Mouse (Mus musculus) embryonic facial prominence, embryonic 11.5 days (tissue): ENCODE data around the gene Rpl7a. TPM values are rescaled to one million over a fixed set of nuclear protein-coding genes. Genes with fewer than 3 reads are reported as not detected.

Experiments used
- ATAC-seq: fragments of 200-750 bp; cut with Nextera tagmentation; replicated peaks from 2 replicates; pipeline ENCODE4 v1.8.0; 2017; ENCODE audit warnings: low read depth; ENCODE audit not compliant: insufficient number of reproducible peaks, low FRiP score, low TSS enrichment
- DNase-seq: peaks from one replicate; pipeline ENCODE4 v3.0.0-alpha.2; 2015; ENCODE audit warnings: low spot score
- H3K27ac ChIP-seq: fragments of 300-500 bp; sonication (generic); replicated peaks from 2 replicates; pipeline ENCODE4 v1.5.1; 2014; ENCODE audit warnings: mild to moderate bottlenecking, low read depth, low read length, control low read depth
- H3K27me3 ChIP-seq: fragments of 300-500 bp; sonication (generic); 2 replicates; pipeline ENCODE4 v1.6.1; 2014; ENCODE audit warnings: mild to moderate bottlenecking, low read length, moderate library complexity, mixed read lengths; ENCODE audit not compliant: control insufficient read depth, insufficient read depth
- H3K36me3 ChIP-seq: fragments of 300-500 bp; sonication (generic); replicated peaks from 2 replicates; pipeline ENCODE4 v1.6.1; 2014; ENCODE audit warnings: low read depth, mild to moderate bottlenecking, low read length, moderate library complexity, mixed read lengths; ENCODE audit not compliant: control insufficient read depth, insufficient read depth
- H3K4me1 ChIP-seq: fragments of 300-500 bp; sonication (generic); 2 replicates; pipeline ENCODE4 v1.6.1; 2014; ENCODE audit warnings: low read length, mixed read lengths; ENCODE audit not compliant: control insufficient read depth, insufficient read depth
- H3K4me2 ChIP-seq: fragments of 300-500 bp; sonication (generic); 2 replicates; pipeline ENCODE4 v1.6.1; 2014; ENCODE audit warnings: low read depth, mild to moderate bottlenecking, control low read depth, low read length, moderate library complexity
- H3K4me3 ChIP-seq: fragments of 300-500 bp; sonication (generic); 2 replicates; pipeline ENCODE4 v1.5.1; 2014; ENCODE audit warnings: low read depth, low read length, control low read depth
- H3K9ac ChIP-seq: fragments of 300-500 bp; sonication (generic); replicated peaks from 2 replicates; pipeline ENCODE4 v1.6.1; 2014; ENCODE audit warnings: mild to moderate bottlenecking, control low read depth, low read length
- H3K9me3 ChIP-seq: fragments of 300-500 bp; sonication (generic); replicated peaks from 2 replicates; pipeline ENCODE4 v1.6.1; 2016; ENCODE audit warnings: mild to moderate bottlenecking, low read length, inconsistent platforms, mixed read lengths; ENCODE audit not compliant: control insufficient read depth
- WGBS: fragments of 180-500 bp; shearing (Covaris S2); extraction: QIAGEN DNeasy Blood & Tissue Kit; methylation state at CpG from one replicate; pipeline ENCODE4 v1.1.7; 2014; 5-methylcytosine and 5-hydroxymethylcytosine counted together
- polyA plus RNA-seq: library from polyadenylated mRNA; unstranded; fragments of >200 nt; fragmentation: Nextera tagmentation; extraction: Ambion mirVana; gene quantifications from 2 replicates; pipeline ENCODE4 v1.2.1, GENCODE M21; 2014

Rpl7a gene
- polyA plus RNA-seq, 1 experiment from 2014 or later, result 719 TPM

- no peaks in the 10 kb centered on the region for H3K27me3 ChIP-seq
- peaks cover 2% of the 10 kb centered on the region for H3K36me3 ChIP-seq
- no peak overlapping the region for H3K9ac ChIP-seq
- H3K4me3 ChIP-seq, result no peak overlapping the region
- H3K27ac ChIP-seq, result no peak overlapping the region
- no peak for ATAC-seq
- 90% methylated on average over 8 of the region's 8 CpGs for WGBS
- no peak for DNase-seq
- H3K4me2 ChIP-seq, result no peak overlapping the region
- no peaks in the 10 kb centered on the region for H3K4me1 ChIP-seq
- no peaks in the 10 kb centered on the region for H3K9me3 ChIP-seq
Measured at GRCm38 (mm10) chr2:26951346-26951905, 40.9 kb downstream of the Rpl7a start.

- Histone ChIP-seq H3K27me3 (no peaks in the 10 kb centered on the region), H3K36me3 (peaks cover 2% of the 10 kb centered on the region), H3K9ac (no peak overlapping the region), H3K4me3 (no peak overlapping the region), H3K27ac (no peak overlapping the region), H3K4me1 (no peaks in the 10 kb centered on the region), H3K9me3 (no peaks in the 10 kb centered on the region), H3K4me2 (no peak overlapping the region)
- 88% methylated on average over 4 of the region's 4 CpGs for WGBS
- ATAC-seq, result no peak
- no peak for DNase-seq
Measured at GRCm38 (mm10) chr2:26952193-26952592, 41.6 kb downstream of the Rpl7a start.

DNA sequence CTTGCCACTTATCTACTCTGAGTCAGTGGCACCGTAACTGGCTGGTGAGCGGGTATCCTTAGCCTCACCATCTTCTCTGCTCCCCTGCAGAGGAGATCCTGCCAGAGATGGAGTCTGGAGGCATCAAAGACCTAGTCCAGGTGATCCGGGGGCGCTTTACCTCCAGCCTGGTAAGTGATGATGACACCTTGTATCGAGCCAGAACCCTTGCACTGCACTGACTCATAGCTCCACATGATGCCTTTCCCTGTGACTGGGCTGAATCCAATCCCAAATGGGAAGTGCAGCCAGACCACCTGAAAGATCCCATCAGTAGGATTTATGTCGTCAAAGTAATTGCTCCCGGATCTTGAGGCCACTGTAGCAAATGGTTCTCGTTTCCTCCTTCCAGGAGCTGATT is 42.3 kb downstream of the Rpl7a start:
- no peak overlapping the region for H3K27ac ChIP-seq
- no peak overlapping the region for H3K4me2 ChIP-seq
- ATAC-seq (no peak), DNase-seq (no peak)
- H3K9me3 ChIP-seq, result no peaks in the 10 kb centered on the region
- 81% methylated on average over 8 of the region's 8 CpGs for WGBS
- H3K4me3 ChIP-seq, result no peak overlapping the region
- no peak overlapping the region for H3K9ac ChIP-seq
- H3K27me3 ChIP-seq, result no peaks in the 10 kb centered on the region
- H3K36me3 ChIP-seq, result peaks cover 2% of the 10 kb centered on the region
- H3K4me1 ChIP-seq, result no peaks in the 10 kb centered on the region

DNA sequence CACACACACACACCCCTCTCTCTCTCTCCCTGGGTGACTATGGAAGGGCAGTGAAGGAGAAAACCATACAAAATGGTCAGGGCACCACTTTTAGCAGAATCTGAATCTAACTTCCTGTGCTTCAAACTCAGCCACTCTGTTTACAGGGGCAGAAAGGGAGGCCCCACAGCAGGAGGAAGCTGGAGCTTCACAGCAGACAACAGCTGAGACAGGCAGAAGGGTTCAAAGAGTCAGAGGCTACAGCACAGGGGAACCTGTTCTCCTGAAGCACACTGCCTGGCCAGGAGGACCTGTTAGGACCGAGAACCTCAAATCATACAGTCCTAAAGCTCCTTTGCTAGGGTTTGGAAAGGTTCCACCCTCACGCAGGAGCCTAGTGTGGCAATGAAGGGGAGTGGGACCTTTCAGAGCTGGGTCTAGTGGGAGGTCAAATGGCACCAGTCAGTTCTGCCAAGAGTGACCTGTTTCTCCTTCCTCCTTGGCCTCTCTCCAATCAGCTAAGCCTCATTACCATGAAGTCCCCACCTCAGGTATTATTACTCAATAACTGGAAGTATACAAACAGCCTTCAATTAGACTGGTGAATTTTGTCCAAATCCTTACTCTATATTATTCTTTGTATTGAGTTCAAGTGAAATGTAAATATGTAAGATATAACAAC is 44.3 kb downstream of the Rpl7a start:
- DNase-seq (no peak), ATAC-seq (no peak)
- WGBS, result 95% methylated on average over 2 of the region's 2 CpGs
- H3K27ac ChIP-seq, result no peak overlapping the region
- H3K4me1 ChIP-seq, result no peaks in the 10 kb centered on the region
- H3K9me3 ChIP-seq, result no peaks in the 10 kb centered on the region
- peaks cover 7% of the 10 kb centered on the region for H3K36me3 ChIP-seq
- no peak overlapping the region for H3K4me2 ChIP-seq
- no peak overlapping the region for H3K9ac ChIP-seq
- no peaks in the 10 kb centered on the region for H3K27me3 ChIP-seq
- H3K4me3 ChIP-seq, result no peak overlapping the region

DNA sequence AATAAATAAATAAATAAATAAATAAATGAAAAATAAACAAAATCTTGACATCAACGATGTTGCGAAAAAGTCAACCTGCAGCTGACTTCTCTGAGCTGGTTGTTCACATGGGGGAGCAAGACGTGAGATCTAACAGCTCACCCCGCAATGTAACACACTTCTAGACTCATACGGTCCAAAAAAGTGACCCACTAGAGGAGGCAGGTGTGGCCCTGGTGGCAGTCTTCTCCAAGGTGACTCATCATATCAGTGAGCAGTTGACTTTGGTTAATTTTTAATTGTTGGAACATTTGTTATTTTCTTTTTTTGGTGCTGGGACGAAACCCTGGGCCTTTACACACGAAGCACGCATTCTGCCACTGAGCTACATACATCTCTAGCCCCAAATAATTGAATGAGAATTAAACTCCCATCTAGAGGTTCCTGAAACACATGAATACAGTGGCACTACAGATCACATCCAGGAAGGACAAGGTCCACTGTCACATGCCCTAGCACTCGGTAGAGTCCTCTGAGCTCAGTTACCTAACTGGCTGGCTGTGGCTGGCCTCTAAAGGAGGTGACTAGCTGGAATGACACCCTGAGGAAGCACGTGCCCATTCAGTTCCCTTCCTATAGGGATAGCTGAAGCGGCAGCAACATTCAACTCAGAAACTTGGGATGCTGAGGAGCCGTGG is 46.4 kb downstream of the Rpl7a start:
- DNase-seq (no peak), ATAC-seq (no peak)
- Histone ChIP-seq H3K9me3 (no peaks in the 10 kb centered on the region), H3K36me3 (peaks cover 7% of the 10 kb centered on the region), H3K9ac (no peak overlapping the region), H3K4me2 (no peak overlapping the region), H3K4me3 (no peak overlapping the region), H3K4me1 (no peaks in the 10 kb centered on the region), H3K27me3 (no peaks in the 10 kb centered on the region), H3K27ac (no peak overlapping the region)
- WGBS, result 95% methylated on average over 12 of the region's 12 CpGs

DNA sequence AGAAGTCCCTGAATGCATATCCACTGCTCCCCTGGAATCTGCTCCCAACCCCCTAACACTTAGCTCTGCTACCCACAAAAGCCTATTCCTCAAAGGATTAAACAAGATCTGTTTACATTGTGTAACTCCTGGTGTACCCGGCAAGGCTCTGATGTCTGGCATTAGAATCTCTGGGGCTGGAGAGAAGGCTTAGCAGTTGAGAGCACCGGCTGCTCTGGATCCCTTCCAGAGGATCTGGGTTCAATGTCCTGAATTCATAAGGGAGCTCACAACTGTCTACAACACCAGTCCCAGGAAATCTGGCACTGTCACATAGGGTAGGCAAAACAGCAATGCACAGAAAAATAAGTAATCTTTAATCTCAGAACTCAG is 46.9 kb downstream of the Rpl7a start:
- H3K36me3 ChIP-seq, result peaks cover 7% of the 10 kb centered on the region
- no peaks in the 10 kb centered on the region for H3K9me3 ChIP-seq
- WGBS, result 91% methylated on average over 2 of the region's 2 CpGs

DNA sequence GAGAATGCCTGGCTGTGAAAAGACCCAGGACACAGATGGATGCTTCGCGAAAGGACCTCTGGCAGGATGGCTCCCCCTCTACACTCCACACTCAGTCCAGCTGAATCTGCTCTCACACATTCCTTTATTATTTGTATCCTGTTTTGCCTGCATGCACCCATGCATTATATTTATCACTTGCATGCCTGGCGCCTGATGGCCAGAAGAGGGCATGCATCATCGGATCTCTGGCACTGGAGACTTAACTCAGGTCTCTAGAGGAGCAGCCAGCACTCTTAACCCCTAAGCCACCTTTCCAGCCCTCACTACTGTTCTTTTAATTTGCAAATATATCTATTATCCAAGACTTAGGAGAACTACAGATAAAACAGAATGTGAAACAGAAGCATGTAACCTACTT is 50.2 kb downstream of the Rpl7a start:
- 81% methylated on average over 4 of the region's 4 CpGs for WGBS
- H3K4me2 ChIP-seq, result no peak overlapping the region
- DNase-seq (no peak), ATAC-seq (no peak)
- H3K27me3 ChIP-seq, result no peaks in the 10 kb centered on the region
- no peak overlapping the region for H3K9ac ChIP-seq
- H3K4me1 ChIP-seq, result no peaks in the 10 kb centered on the region; the same call in 1 of the 2 replicates
- no peaks in the 10 kb centered on the region for H3K9me3 ChIP-seq
- H3K27ac ChIP-seq, result no peak overlapping the region
- H3K4me3 ChIP-seq, result no peak overlapping the region
- H3K36me3 ChIP-seq, result peaks cover 5% of the 10 kb centered on the region

More for the DNA sequence above, 46.9 kb downstream of the Rpl7a start:
- DNase-seq (no peak), ATAC-seq (no peak)
- no peak overlapping the region for H3K4me3 ChIP-seq
- no peaks in the 10 kb centered on the region for H3K27me3 ChIP-seq
- H3K9ac ChIP-seq, result no peak overlapping the region
- no peak overlapping the region for H3K27ac ChIP-seq
- H3K4me2 ChIP-seq, result no peak overlapping the region
- no peaks in the 10 kb centered on the region for H3K4me1 ChIP-seq
